Mouse (Mus musculus): ENCODE data around the gene Dstyk.
A peak's percentile ranks its signal among the peaks of the same experiment; 100 is the strongest.
"Not testable (repeated sequence)": the region's sequence is repeated elsewhere in the genome, so short reads cannot be mapped to it uniquely, and the experiment has no call there.

Gene Dstyk

DNA sequence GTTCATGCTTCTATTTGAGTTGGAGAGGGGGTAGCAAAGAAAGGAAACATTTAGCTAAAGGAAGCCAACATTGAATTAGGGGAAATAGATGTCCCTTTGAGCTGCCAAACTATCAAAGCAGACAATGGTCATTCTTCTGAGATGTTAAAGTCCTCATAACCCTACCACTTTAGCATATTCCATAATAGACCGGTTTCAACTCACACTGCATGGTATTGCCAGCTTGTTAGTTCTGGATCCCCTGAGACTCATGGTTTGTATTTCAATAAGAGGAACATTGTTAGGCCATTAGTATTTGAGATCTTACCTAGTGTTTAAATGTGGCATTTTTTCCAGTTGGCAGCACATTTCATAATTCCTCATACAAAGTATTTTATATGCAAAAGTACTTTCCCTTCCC, 19.6 kb downstream of the Dstyk start:
- no peak for DNase-seq (ENCODE audit: low read depth)

GRCm38 (mm10) chr1:132437389-132437788, 20.0 kb downstream of the Dstyk start:
- DNase-seq (ENCODE audit: low read depth) = no peak

DNA sequence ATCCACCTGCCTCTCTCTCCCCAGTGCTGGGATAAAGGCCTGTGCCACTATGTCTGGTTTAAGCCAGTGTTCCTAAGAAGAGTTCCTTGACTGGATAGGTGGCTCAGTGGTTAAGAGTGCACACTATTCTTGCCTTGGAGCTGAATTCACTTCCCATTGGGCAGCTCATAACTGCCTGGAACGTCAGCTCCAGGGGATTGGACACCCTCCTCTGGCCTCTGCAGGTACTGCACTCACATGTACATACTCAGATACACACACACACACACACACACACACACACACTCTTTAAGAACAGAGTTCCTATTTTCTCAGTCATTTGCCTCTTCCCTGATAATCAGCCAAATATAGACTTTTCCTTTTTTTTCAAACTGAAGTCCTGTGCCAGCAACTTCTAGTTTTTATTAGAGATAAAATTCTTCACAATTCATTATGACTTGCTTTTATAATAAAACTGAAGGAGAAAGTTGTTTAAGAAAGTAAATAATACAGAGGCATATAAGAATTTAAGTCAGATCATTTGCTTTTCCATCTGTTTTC, 23.6 kb downstream of the Dstyk start:
- DNase-seq (ENCODE audit: low read depth) = no peak

- DNase-seq (ENCODE audit: low read depth) = no peak
These were observed 32.4 kb downstream of the Dstyk start for GRCm38 (mm10) chr1:132449742-132450141.

- peak; percentile 37 for DNase-seq (ENCODE audit: low read depth)
These were observed 47.3 kb downstream of the Dstyk start for GRCm38 (mm10) chr1:132464651-132465050.

- peak; percentile 45 for DNase-seq (ENCODE audit: low read depth)
These were observed 51.6 kb downstream of the Dstyk start for GRCm38 (mm10) chr1:132468926-132469325.

GRCm38 (mm10) chr1:132469519-132469918, 52.2 kb downstream of the Dstyk start:
- peak; percentile 22 for DNase-seq (ENCODE audit: low read depth)

GRCm38 (mm10) chr1:132470031-132470430, 52.7 kb downstream of the Dstyk start:
- DNase-seq (ENCODE audit: low read depth) = not testable (repeated sequence)

DNA sequence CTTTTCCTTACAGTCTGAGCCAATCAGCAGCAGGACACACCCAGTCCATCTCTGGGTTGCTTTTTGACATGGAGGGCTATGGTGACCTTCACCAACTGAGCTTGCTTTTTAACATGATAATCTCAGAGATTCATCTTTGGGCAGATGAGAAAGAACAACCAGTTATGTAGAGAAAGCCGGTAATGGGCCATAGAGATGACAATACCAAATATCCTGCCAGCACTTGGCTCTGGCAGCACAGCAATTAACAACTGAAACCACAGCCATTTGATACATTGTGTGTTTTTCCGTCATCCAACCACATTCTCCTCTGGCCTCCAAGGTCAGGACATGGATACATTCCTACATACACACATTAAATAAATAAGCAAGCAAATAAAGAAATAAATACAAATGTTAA, 53.7 kb downstream of the Dstyk start:
- no peak for DNase-seq (ENCODE audit: low read depth)

- DNase-seq (ENCODE audit: low read depth) = no peak
These were observed 54.1 kb downstream of the Dstyk start for GRCm38 (mm10) chr1:132471499-132471898.

GRCm38 (mm10) chr1:132472537-132472936, 55.2 kb downstream of the Dstyk start:
- no peak for DNase-seq (ENCODE audit: low read depth)

GRCm38 (mm10) chr1:132474496-132474895, 57.1 kb downstream of the Dstyk start:
- no peak for DNase-seq (ENCODE audit: low read depth)

DNA sequence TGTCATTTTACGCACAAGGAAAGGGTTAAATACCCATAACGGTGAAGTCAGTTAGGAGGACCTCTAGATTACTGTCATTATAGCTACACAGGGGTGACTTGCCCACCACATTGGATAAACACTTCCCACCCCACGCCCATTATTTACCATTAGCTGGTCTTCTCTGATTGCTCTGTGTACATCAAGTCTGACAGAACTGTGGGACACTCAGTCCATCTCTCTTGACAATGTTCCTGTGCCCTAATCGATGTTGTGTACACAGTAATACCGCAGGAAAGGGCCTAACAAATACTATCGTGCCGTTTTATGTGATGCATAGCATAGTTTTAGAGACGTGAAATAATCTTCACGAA, 59.2 kb downstream of the Dstyk start:
- no peak for DNase-seq (ENCODE audit: low read depth)

GRCm38 (mm10) chr1:132476928-132477691, 59.8 kb downstream of the Dstyk start, which contains the start of gene Rbbp5:
Gene Rbbp5 (plus strand): TSS chr1:132477365.
- peak; percentile 94 for DNase-seq (ENCODE audit: low read depth)

- no peak for DNase-seq (ENCODE audit: low read depth)
These were observed 62.1 kb downstream of the Dstyk start for GRCm38 (mm10) chr1:132479438-132479837.

- no peak for DNase-seq (ENCODE audit: low read depth)
These were observed 64.3 kb downstream of the Dstyk start for GRCm38 (mm10) chr1:132481619-132482018.

GRCm38 (mm10) chr1:132483234-132483633, 65.9 kb downstream of the Dstyk start:
- DNase-seq (ENCODE audit: low read depth) = no peak

GRCm38 (mm10) chr1:132483759-132484158, 66.4 kb downstream of the Dstyk start:
- no peak for DNase-seq (ENCODE audit: low read depth)

GRCm38 (mm10) chr1:132500535-132500934, 83.2 kb downstream of the Dstyk start:
- no peak for DNase-seq (ENCODE audit: low read depth)

DNA sequence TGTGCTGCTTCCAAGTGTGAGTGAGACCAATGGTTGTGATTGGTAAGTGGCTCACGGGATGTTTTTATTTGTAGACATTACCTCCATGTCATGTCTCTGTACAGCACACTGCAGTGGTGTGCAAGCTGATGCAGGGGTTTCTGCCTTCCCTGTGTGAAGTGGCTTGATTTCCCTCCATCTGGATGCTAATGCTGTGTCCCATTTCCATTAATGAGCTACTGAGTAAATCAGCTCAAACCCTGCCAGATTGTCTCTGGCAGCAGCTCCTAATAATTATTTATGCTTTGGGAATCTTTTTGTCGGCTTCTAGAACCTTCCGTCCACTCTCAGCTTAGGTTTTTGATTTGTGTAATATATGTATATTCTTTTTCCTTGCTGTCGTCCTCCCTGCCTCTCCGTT, 87.8 kb downstream of the Dstyk start:
- DNase-seq (ENCODE audit: low read depth) = no peak

DNA sequence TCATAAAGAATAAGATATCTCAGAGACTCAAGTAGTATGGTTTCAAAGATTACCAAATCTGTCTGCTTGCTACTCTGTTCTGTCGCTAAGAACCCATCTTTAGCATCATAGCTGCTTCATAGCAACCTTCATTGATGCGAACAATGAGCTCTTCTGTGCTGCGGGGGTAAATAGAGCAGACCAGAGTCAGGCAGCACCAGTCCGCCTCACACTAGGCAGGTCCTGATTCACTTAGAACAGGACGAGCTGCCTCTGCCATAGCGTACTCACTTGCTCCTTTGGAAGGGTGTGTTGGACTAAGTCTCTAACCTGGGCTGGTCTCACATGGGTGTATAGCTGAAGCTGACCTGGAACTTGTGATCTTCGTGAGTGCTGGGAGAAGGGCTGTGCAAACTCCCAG, 88.7 kb downstream of the Dstyk start, which contains the start of gene Tmem81:
Gene Tmem81 (plus strand): TSS at position 173 of the 400 bp plus-strand sequence.
- DNase-seq (ENCODE audit: low read depth) = no peak

DNA sequence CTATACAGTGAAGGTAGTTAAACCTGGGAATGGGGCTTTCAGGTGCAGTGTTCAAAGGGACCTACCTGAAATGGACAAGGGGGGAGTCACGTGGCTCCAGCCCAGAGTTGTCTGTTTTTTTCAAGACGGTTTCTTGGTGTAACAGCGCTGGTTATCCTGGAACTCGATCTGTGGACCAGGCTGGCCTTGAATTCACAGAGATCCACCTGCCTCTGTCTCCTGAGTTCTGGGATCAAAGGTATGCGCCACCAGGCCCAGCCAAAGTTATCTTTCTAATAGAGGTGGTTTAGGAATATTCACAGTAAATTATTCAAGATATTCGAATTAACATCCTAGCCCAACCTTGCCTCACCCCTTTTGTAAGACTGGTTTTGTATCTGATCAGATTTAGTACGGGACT, 89.3 kb downstream of the Dstyk start:
- no peak for DNase-seq (ENCODE audit: low read depth)

GRCm38 (mm10) chr1:132509771-132510170, 92.4 kb downstream of the Dstyk start:
- DNase-seq (ENCODE audit: low read depth) = no peak

DNA sequence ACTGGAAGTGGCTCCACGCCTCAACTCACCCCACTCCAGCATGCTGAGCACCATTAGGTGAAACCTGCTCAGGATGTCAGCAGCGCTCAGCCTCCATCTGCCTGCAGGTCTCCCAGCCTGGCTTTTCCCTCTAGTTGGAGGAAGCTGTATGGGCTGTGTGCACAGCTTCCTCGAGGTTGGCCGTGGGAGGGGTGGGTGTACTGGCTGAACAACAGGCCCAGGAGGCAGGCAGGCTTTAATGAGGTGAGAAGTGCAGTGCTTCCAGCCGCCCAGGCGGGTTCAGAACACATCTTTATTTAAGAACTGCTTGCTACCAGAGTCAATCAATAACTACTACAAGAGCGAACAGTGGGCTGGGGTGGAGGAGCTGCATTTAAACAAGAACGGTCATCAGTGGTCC, 94.2 kb downstream of the Dstyk start:
- no peak for DNase-seq (ENCODE audit: low read depth)
